Mouse (Mus musculus) heart, embryonic 15.5 days (tissue): Measurements from ENCODE around the gene Mpig6b. TPM values are rescaled to one million over a fixed set of nuclear protein-coding genes. Genes with fewer than 3 reads are reported as not detected.

Experiments used
- ATAC-seq: fragments of 200-750 bp; cut with Nextera tagmentation; replicated peaks from 2 replicates; pipeline ENCODE4 v1.8.0; 2017; ENCODE audit warnings: low read depth, moderate TSS enrichment; ENCODE audit not compliant: insufficient number of reproducible peaks, insufficient read depth, low FRiP score
- H3K27ac ChIP-seq: fragments of 300-500 bp; sonication (generic); 2 replicates; pipeline ENCODE4 v1.5.1; 2015; ENCODE audit warnings: mild to moderate bottlenecking, inconsistent platforms
- H3K27me3 ChIP-seq: fragments of 300-500 bp; sonication (generic); 2 replicates; pipeline ENCODE4 v1.6.1; 2015; ENCODE audit warnings: inconsistent platforms
- H3K36me3 ChIP-seq: fragments of 300-500 bp; sonication (generic); 2 replicates; pipeline ENCODE4 v1.6.1; 2015; ENCODE audit warnings: mild to moderate bottlenecking, inconsistent platforms
- H3K4me1 ChIP-seq: fragments of 300-500 bp; sonication (generic); replicated peaks from 2 replicates; pipeline ENCODE4 v1.6.1; 2015; ENCODE audit warnings: inconsistent platforms
- H3K4me2 ChIP-seq: fragments of 300-500 bp; sonication (generic); 2 replicates; pipeline ENCODE4 v1.6.1; 2015; ENCODE audit warnings: inconsistent platforms, mild to moderate bottlenecking, moderate library complexity
- H3K4me3 ChIP-seq: fragments of 300-500 bp; sonication (generic); 2 replicates; pipeline ENCODE4 v1.5.1; 2015; ENCODE audit warnings: mild to moderate bottlenecking, inconsistent platforms
- H3K9ac ChIP-seq: fragments of 300-500 bp; sonication (generic); 2 replicates; pipeline ENCODE4 v1.6.1; 2015; ENCODE audit warnings: mild to moderate bottlenecking, inconsistent platforms
- H3K9me3 ChIP-seq: fragments of 300-500 bp; sonication (generic); replicated peaks from 2 replicates; pipeline ENCODE4 v1.6.1; 2016; ENCODE audit warnings: inconsistent platforms
- WGBS: fragments of 180-500 bp; shearing (Covaris S2); methylation state at CpG from one replicate; pipeline ENCODE4 v1.1.7; 2015; ENCODE audit warnings: mixed read lengths; 5-methylcytosine and 5-hydroxymethylcytosine counted together
- polyA plus RNA-seq: library from polyadenylated mRNA; unstranded; fragments of >200 nt; fragmentation: Nextera tagmentation; extraction: Ambion mirVana; gene quantifications from 2 replicates; pipeline ENCODE4 v1.2.1, GENCODE M21; 2015

The Mpig6b gene
- polyA plus RNA-seq, 1 experiment from 2014 or later, result 0.81 TPM

DNA sequence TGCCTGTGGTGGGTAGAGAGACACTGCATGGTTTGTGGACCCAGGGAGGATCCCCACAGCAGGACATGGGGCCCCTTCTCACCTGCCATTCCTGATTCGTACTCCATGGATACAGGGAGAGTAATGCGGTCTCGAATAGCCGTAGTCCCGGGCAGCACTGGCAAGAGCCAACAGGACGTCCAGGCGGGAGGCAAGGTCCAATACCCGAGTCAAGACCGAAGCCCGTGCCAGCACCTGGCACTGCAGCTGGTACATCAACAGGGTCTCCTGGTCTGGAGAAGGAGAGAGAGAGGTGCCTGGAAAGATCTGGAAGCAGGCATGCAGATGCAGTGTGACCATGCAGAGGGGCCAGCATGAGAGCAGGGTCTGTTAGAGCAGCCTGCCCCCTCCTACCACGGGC, 34.7 kb downstream of the Mpig6b start:
- Histone ChIP-seq H3K4me3 (no peak overlapping the region), H3K4me1 (peaks cover 15% of the 10 kb centered on the region), H3K4me2 (no peak overlapping the region), H3K9me3 (no peaks in the 10 kb centered on the region), H3K27me3 (no peaks in the 10 kb centered on the region; the same call in 1 of the 2 replicates), H3K9ac (no peak overlapping the region), H3K27ac (no peak overlapping the region), H3K36me3 (no peaks in the 10 kb centered on the region)
- no peak for ATAC-seq
- 89% methylated on average over 11 of the region's 11 CpGs for WGBS

DNA sequence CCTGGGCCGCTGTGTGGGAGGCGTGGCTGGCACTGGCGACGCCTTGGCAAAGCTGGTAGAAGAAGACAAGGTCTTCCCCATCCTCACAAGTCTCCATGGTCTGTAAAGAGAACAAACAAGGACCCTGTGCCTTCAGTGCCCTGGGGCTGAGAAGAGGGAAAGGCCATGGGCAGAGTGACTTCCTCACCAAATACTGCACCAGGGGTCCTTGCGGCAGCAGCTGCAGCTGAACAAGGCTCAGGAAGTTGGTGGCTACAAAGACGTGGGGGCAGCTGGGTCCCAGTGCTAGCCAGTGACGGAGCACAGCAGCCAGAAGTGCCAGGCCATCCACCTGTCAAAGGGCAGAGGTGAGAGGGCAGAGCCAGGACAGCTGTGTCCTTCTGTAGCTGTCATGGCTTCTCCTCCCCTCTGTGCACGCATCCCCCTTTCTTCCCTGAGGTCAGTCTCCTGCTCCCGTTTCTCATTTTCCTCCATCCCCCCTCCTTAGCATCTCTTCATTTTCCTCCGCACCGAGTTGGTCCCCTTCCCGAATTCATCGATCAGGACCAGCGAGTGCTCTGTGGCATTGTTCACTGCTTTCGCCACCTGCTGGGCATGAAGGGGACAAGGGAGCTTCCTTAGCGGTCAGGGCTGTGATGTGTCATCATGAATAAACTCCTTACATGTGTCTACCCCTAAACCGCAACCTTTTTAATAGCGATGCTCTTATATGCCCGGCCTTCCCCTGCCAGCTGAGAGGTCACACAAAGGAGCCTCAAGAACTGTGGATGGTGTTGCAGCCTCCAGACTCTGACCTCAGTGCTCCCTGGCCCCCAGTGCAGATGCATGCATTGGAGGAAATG, 36.1 kb downstream of the Mpig6b start:
- ATAC-seq, result no peak
- Histone ChIP-seq H3K4me2 (no peak overlapping the region), H3K27me3 (no peaks in the 10 kb centered on the region; the same call in 1 of the 2 replicates), H3K27ac (no peak overlapping the region), H3K9me3 (no peaks in the 10 kb centered on the region), H3K36me3 (no peaks in the 10 kb centered on the region), H3K9ac (peak overlapping the region; percentile 22; the same call in 1 of the 2 replicates), H3K4me1 (peaks cover 18% of the 10 kb centered on the region), H3K4me3 (no peak overlapping the region)
- WGBS, result 43% methylated on average over 19 of the region's 19 CpGs

DNA sequence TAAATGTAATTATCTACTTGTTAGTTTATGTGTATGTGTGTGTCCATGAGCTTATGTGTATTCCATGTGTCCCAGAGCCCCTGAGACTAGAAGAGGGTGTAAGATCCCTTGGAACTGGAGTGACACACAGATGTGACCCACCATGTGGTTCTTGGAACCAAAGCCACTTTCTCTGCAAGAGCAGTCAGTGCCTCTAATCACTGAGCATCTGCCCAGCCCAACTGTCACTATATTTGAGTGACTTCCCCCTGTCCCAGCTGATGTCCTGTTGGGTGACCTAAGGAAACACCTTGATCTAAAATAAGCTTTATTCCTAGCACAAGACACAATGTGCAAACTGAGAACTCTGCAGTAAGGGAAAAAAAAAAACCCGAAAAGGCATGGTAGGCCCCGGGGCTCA, 37.7 kb downstream of the Mpig6b start:
- H3K4me1 ChIP-seq, result peaks cover 32% of the 10 kb centered on the region
- ATAC-seq, result no peak
- no peaks in the 10 kb centered on the region for H3K36me3 ChIP-seq
- no peak overlapping the region for H3K4me3 ChIP-seq
- no peak overlapping the region for H3K27ac ChIP-seq
- no peak overlapping the region for H3K4me2 ChIP-seq
- no peaks in the 10 kb centered on the region for H3K9me3 ChIP-seq
- H3K27me3 ChIP-seq, result no peaks in the 10 kb centered on the region; the same call in 1 of the 2 replicates
- WGBS, result 65% methylated on average over 2 of the region's 2 CpGs
- no peak overlapping the region for H3K9ac ChIP-seq

DNA sequence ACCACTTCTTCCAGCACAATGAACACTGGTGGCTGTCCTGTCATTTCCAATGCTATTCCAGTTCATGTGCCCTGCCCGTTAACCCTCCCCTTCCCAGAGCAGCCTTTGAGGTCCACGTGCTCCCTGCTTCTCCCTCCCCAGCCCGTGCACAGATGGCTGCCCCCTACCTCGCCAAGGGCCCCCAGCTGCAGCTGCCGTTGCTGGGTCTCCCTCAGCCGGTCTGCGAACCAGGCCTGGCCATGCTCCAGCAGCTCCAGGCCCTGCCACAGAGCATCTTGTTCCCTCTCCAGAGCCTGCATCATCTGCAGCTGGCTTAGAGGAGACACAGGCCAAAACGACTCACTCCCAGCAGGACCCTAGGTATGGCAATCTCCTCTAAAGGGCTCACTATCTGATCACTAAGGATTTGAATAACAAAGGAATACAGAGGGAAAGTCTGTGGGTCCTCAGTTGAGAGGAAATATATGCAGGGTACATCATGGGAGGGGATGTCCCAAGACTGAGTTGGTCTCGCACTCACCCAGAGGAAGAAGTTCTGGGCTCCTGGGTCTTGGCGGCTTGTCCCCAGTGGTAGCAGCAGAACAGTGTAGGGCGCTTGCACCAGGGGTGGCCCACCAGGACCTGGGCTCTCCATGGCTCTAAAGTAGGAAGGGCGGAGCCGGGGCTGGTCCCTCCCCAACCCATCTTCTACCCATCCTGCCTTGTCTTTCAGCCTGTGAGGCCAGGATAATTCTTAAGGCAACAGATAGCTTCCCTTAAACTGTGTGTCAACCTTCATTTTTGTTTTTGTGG, 38.5 kb downstream of the Mpig6b start, which contains the start of gene Sapcd1:
TSS of gene Sapcd1 (minus strand) at position 740 of the 792 bp plus-strand sequence.
- no peak for ATAC-seq
- H3K9ac ChIP-seq, result no peak within 1 kb of the TSS

DNA sequence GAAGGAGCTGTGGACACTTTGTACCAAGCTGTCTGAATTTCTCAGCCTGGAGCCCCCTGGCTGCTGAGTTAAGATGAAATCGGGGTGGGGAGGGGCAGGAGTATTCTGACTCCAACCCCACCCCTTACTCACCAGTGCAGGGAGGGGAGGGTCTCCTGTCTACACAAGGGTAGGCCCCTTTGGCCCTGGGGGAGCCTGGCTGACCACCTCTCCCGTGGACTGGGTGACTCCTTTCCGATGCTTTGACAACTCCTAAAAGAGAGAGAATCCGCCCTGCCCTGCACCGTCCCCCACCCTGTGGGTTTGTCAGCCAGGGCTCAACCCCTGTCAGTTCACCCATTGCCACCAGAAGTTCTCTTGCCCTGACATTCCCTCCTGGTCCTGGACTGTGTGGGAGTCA, 39.8 kb downstream of the Mpig6b start:
- no peaks in the 10 kb centered on the region; the same call in 1 of the 2 replicates for H3K27me3 ChIP-seq
- no peaks in the 10 kb centered on the region for H3K9me3 ChIP-seq
- H3K36me3 ChIP-seq, result no peaks in the 10 kb centered on the region
- peaks cover 39% of the 10 kb centered on the region for H3K4me1 ChIP-seq
- H3K4me3 ChIP-seq, result no peak overlapping the region
- ATAC-seq, result no peak
- H3K9ac ChIP-seq, result no peak overlapping the region
- no peak overlapping the region for H3K27ac ChIP-seq
- WGBS, result 73% methylated on average over 5 of the region's 5 CpGs
- H3K4me2 ChIP-seq, result no peak overlapping the region

More for the DNA sequence above, 38.5 kb downstream of the Mpig6b start, which contains the start of gene Sapcd1:
- peaks cover 35% of the 10 kb centered on the region for H3K4me1 ChIP-seq
- 0 out of 2 replicates have a peak within 1 kb of the TSS, but pooled peaks have one; percentile 22 for H3K4me2 ChIP-seq
- no peaks in the 10 kb centered on the region; the same call in 1 of the 2 replicates for H3K27me3 ChIP-seq
- H3K27ac ChIP-seq, result 0 out of 2 replicates have a peak within 1 kb of the TSS, but pooled peaks have one; percentile 26
- no peaks in the 10 kb centered on the region for H3K36me3 ChIP-seq
- H3K4me3 ChIP-seq, result no peak within 1 kb of the TSS
- 36% methylated on average over 13 of the region's 13 CpGs for WGBS
- H3K9me3 ChIP-seq, result no peaks in the 10 kb centered on the region

DNA sequence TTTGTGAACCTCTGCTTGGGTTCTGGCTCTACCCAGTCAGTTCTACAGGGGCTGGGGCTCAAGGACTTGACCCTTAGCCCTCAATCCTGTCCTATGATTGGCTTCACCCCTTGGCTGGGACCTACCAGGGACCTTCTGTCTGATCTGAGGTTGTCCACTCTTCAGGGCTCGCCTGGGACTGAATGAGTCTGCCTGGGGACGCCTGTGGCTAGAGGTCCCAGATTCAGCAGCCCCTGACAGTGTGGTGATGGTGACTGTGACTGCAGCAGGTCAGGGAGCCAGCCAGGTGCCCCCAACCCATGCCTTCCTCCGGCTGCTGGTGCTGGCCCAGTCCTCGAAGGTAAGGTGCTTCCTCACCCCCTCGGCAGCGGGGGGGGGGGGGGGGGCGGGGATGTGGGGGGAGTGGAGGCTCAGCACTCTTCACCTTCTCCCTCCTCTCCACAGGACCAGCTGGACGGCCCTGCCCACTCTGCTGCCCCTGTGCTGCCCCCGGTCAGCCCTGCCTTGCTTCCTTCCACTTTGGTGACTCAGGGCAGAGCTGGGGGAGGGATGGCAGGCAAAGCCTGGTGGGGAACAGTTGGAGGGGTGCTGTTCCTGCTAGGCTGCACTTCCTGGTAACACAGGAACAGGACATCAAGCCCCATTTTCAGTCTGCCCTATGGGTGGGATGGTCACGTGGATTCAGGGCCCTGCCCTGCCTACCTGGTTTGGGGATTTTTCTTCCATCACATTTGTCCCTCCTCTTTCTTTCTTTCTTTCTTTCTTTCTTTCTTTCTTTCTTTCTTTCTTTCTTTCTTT, 41.1 kb downstream of the Mpig6b start:
- 0 out of 2 replicates have a peak overlapping the region, but pooled peaks have one; percentile 12 for H3K9ac ChIP-seq
- H3K4me1 ChIP-seq, result peaks cover 42% of the 10 kb centered on the region
- no peaks in the 10 kb centered on the region for H3K9me3 ChIP-seq

DNA sequence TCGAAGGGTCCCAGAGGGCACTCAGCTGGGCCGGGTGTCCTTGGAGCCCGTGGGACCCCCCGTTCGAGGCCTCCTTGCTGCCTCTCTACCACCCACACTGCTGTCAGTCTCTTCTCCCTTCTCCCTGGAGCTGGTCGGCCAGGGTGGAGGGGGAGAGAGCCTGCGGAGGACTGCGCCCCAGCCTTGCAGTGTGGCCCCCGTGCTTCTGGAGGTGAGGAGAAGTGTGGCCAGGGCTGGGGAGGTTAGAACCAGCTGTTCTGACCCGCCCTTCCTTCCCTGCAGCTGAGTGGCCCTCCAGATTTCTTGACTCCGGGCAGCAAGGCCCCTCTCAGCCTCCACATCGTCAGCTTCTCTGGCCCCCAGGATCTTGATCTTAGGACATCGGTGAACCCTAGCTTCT, 41.7 kb downstream of the Mpig6b start:
- H3K4me1 ChIP-seq, result peaks cover 39% of the 10 kb centered on the region
- H3K4me3 ChIP-seq, result no peak overlapping the region
- ATAC-seq, result no peak
- H3K9me3 ChIP-seq, result no peaks in the 10 kb centered on the region
- H3K36me3 ChIP-seq, result no peaks in the 10 kb centered on the region
- H3K4me2 ChIP-seq, result no peak overlapping the region
- H3K27ac ChIP-seq, result 0 out of 2 replicates have a peak overlapping the region, but pooled peaks have one; percentile 28
- peak overlapping the region; percentile 12; the same call in 1 of the 2 replicates for H3K9ac ChIP-seq
- no peaks in the 10 kb centered on the region for H3K27me3 ChIP-seq
- 62% methylated on average over 13 of the region's 13 CpGs for WGBS

More for the DNA sequence above, 41.1 kb downstream of the Mpig6b start:
- ATAC-seq, result no peak
- H3K4me2 ChIP-seq, result no peak overlapping the region
- no peak overlapping the region for H3K4me3 ChIP-seq
- no peaks in the 10 kb centered on the region; the same call in 1 of the 2 replicates for H3K27me3 ChIP-seq
- H3K36me3 ChIP-seq, result no peaks in the 10 kb centered on the region
- 50% methylated on average over 8 of the region's 10 CpGs for WGBS
- H3K27ac ChIP-seq, result no peak overlapping the region

DNA sequence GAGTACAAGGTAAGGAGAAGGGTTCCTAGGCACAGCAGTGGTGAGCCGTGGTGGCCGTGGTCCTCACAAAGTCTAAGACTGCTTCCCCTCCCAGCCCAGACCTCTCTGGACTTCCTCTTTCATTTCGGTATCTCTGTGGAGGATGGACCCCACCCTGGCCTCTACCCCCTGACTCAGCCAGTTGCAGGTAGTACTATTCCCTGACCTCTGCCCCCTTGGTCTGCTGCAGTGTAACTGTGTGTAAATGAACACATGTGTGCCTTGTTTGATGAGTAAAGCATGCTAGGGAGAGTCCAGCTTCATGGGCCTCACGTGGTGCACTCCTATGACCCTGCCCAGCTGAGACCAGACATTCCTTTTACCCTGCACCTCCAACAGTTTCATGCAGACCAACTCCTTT, 42.2 kb downstream of the Mpig6b start:
- Histone ChIP-seq H3K27me3 (no peaks in the 10 kb centered on the region), H3K27ac (0 out of 2 replicates have a peak overlapping the region, but pooled peaks have one; percentile 79), H3K36me3 (no peaks in the 10 kb centered on the region), H3K4me2 (no peak overlapping the region), H3K4me3 (no peak overlapping the region), H3K4me1 (peaks cover 39% of the 10 kb centered on the region), H3K9me3 (no peaks in the 10 kb centered on the region), H3K9ac (no peak overlapping the region)
- no peak for ATAC-seq
- WGBS, result 56% methylated on average over 4 of the region's 4 CpGs

DNA sequence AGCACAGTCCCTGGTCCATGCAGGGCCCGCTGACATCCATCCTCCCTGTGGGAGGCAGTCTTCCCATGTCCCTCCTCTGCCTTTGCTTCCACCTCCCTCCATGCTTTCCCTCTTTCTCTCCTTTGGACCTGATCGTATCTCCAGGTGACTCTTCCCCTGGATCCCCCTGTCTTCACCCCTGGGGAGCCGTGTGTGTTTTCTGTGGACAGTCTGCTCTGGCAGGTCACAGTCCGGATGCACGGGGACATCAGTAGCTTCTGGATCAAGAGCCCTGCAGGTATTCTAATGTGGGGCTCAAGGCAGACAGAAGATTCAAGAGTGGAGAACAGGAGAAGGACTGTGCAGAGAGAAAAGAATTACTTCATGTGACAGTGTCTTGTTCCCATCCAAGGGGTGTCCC, 42.8 kb downstream of the Mpig6b start:
- no peaks in the 10 kb centered on the region for H3K27me3 ChIP-seq
- H3K4me1 ChIP-seq, result peaks cover 39% of the 10 kb centered on the region
- H3K4me3 ChIP-seq, result no peak overlapping the region
- WGBS, result 83% methylated on average over 5 of the region's 5 CpGs
- no peaks in the 10 kb centered on the region for H3K36me3 ChIP-seq
- H3K9ac ChIP-seq, result no peak overlapping the region
- peak overlapping the region; percentile 79; the same call in 1 of the 2 replicates for H3K27ac ChIP-seq
- no peak for ATAC-seq
- H3K4me2 ChIP-seq, result no peak overlapping the region
- no peaks in the 10 kb centered on the region for H3K9me3 ChIP-seq

DNA sequence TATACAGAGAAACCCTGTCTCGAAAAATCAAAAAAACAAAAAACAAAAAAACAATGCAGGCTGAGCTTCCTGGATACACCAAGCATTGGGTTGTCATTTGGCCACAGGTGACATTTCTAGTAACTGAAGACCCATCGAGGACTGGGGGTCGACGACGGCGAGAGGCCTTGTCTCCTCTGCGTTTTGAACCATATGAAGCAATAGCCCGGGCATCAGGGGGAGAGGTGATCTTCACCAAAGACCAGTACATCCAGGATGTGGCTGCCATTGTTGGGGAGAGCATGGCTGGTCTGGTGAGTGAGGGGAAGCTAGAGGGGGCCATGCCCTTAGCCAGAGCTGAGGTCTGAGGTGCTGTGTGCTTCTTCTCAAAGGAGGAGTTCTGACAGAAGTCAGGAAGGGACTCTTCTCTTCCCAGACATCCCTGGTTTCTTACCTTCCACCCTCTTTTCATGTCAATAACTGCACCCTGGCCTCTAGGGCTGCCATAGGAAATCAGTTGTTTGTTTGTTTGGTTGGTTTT, 43.4 kb downstream of the Mpig6b start:
- Histone ChIP-seq H3K9me3 (no peaks in the 10 kb centered on the region), H3K27ac (peak overlapping the region; percentile 79), H3K9ac (no peak overlapping the region), H3K4me2 (no peak overlapping the region), H3K27me3 (no peaks in the 10 kb centered on the region), H3K4me1 (peaks cover 36% of the 10 kb centered on the region), H3K36me3 (no peaks in the 10 kb centered on the region), H3K4me3 (no peak overlapping the region)
- ATAC-seq, result no peak
- WGBS, result 89% methylated on average over 8 of the region's 8 CpGs
